Mouse (Mus musculus): Measurements from ENCODE around the gene Gm20388.

The Gm20388 gene

DNA sequence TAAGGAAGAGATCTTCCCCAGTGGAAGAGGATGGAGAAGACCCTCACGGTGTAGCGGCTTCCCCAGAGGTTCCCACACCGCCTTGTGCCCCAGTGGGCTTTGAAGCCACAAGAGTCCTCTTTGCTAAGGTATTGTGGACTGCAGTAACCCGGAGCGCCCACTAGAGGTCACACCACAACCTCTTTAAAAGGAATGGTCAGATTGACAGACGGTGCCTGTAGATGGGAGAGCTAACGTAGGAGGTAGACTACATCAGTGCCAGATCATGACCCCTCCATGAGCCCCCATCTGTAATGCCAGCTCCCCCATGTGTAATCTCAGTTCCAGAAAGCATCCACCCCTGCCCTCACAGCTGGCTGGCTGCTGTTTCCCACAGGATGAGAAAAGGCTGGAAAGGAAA, 1636.5 kb downstream of the Gm20388 start:
- peak; percentile 54 to 74 for DNase-seq (ENCODE audit: low spot score in 2 of 2)

DNA sequence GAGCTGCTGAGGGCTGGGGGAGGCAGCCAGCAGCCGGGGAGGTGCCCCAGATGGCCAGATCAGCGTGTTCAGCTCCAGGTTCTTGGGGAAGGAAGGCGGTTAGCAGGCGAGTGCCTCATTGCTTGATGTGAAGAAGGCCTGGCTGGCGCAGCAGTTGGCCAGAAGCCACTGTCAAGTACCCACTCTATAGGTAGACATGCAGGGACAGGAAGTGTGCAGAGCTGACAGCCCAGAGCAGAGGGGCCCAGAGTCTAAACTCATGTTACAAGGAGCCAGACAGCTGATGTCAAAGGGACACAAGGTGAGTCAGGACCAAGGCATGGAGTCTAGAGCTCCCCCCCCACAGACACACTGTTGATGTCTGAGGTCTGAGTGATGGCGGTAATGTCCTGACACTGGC, 1639.4 kb downstream of the Gm20388 start:
- no peak for DNase-seq (ENCODE audit: low spot score in 2 of 2)

DNA sequence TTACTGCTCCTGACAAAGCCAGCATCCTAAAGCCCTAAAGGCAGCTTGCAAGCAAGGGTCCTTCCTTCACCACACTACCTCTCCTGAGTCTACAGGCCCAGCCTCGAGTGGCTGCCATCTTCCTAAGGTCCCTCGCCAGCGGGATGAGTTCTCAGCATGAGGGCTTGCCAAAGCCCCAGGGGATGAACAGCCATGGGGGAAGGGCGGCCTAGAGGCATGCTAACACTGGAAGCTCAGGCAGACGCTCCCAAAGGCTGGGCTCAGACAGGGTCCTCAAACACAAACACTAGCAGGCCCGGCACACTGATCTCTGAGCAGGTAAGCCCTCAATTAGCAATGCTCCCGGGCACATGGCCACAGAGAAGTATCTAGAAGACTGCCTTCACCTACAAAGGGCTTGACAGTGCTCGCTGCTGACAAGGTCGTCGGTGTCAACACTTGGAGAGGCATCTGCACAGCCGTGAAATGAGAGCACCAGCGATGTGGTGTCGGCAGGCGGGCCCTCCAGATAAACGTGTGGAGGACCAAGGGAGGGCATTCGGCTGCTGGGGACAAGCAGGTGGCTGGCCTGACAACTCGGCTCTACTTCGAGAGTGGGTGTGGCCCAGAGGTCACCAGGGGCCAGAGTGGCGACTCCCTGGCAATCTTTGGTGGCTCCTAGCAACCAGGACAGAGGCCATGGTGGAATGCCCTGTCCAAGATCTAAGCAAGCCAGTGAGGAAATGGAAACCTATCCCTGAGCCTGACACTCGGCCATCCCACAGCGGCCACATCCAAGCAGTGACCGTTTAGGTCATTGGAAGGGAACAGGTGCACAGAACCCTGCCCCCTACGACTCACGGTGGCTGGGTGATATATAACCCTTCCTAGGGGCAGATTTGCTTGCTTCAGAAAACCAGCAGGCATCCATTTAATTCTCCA, 1640.7 kb downstream of the Gm20388 start:
- no peak for DNase-seq (ENCODE audit: low spot score in 2 of 2)

DNA sequence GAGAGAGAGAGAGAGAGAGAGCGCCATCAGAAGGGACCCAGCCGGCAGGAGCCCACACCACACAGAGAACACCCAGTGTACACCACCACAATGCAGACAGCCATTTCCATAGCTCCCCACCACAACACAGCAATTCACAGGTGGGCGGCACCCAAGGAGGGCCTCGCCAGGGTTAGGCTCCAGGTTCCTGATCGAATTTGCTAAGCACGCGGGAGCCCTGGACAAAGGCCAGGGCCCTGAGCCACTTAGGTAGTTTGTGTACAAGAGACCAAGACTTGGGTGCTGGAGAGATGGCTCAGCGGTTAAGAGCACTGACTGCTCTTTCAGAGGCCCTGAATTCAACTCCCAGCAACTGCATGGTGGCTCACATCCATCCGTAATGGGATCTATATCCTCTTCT, 1641.9 kb downstream of the Gm20388 start:
- no peak for DNase-seq (ENCODE audit: low spot score in 2 of 2)

GRCm38 (mm10) chr8:121553831-121554475, 1643.3 kb downstream of the Gm20388 start:
- DNase-seq (ENCODE audit: low spot score in 2 of 2): no peak

- DNase-seq (ENCODE audit: low spot score in 2 of 2): no peak
These were observed 1647.1 kb downstream of the Gm20388 start for GRCm38 (mm10) chr8:121557746-121558145.

GRCm38 (mm10) chr8:121558538-121558937, 1647.9 kb downstream of the Gm20388 start:
- DNase-seq (ENCODE audit: low spot score in 2 of 2): no peak

DNA sequence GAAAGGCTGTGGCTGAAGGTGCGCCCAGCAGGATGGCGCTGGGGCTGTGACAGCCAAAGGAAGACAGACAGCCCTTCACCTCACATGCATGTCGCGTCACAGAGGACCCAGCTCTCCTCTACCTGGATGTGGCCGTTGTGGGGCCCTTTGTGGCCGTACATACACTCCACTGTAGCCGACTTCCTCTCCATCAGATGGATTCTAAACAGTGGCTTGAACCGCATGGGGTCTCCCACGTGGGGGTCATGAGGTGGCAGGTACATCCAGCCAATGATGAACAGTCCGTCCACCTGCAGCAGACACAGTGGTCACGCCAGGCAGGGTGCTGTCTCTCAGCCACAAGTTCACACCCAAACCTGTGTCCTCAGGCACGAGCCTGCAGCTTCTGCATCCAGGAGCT, 1649.2 kb downstream of the Gm20388 start:
- no peak for DNase-seq (ENCODE audit: low spot score in 2 of 2)

GRCm38 (mm10) chr8:121560432-121561100, 1649.9 kb downstream of the Gm20388 start:
- DNase-seq (ENCODE audit: low spot score in 2 of 2): no peak

GRCm38 (mm10) chr8:121561636-121562345, 1651.2 kb downstream of the Gm20388 start:
- DNase-seq (ENCODE audit: low spot score in 2 of 2): no peak

DNA sequence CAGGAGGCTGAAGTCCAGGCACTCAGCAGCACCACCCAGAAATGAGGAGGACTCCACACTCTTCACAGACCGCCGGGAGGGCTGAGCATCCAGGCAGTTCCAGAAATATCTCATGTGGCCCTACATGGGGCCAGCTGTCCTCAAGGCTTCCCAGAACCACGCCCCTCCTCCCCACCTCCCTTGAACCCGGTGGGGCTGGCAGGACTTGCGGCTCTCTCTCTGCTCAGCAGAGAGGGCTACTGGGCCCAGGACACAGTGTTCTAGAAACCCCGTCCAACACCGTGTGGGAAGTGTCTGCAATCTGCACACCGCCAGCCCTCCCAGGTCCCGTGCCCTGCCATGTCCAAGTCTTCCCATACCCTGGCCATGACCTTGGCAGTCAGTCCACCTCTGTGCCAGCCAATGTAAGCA, 1652.3 kb downstream of the Gm20388 start:
- DNase-seq (ENCODE audit: low spot score in 2 of 2): no peak

DNA sequence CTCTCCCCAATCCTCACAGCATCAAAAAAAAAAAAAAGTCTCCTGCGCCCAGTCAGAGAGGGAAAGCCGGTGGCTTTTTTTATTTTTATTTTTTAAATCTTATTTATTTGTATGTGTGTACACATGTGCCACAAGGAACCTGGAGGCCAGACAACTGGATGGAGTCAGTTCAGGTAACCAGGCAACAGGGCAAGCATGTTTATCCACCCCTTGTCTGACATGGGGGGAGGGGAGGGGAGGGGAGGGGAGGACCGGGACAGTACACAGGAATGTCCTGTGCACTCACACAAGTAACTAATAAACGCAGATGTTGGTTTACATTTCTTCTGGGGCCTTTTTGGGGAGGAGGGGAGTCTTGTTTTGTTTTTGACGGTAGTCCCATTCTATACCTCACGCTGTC, 1653.1 kb downstream of the Gm20388 start:
- no peak for DNase-seq (ENCODE audit: low spot score in 2 of 2)

GRCm38 (mm10) chr8:121568321-121568720, 1657.7 kb downstream of the Gm20388 start:
- DNase-seq (ENCODE audit: low spot score in 2 of 2): no peak

- no peak for DNase-seq (ENCODE audit: low spot score in 2 of 2)
These were observed 1659.7 kb downstream of the Gm20388 start for GRCm38 (mm10) chr8:121570335-121570734.

GRCm38 (mm10) chr8:121570801-121571200, 1660.2 kb downstream of the Gm20388 start:
- no peak for DNase-seq (ENCODE audit: low spot score in 2 of 2)

GRCm38 (mm10) chr8:121572121-121572520, 1661.5 kb downstream of the Gm20388 start:
- no peak for DNase-seq (ENCODE audit: low spot score in 2 of 2)

DNA sequence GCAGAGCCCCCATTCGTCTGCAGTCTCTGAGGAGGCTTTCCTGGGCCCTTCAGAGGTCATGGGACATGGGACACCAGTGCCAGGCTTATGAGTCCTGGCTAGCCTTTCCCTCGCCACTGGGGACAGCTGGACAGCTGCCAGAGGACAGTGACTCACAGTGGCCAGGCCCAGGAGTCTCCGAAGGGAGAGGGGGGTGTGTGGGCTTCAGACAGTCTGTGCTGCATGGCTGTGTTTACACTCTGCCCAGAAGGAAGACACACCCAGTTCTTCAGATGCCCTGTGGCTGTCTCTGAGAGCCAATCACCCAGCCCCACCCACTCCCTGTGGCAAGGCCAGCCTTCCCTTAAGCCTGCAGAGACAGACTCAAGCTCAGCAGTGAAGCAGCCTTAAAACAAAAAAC, 1662.6 kb downstream of the Gm20388 start:
- no peak for DNase-seq (ENCODE audit: low spot score in 2 of 2)

DNA sequence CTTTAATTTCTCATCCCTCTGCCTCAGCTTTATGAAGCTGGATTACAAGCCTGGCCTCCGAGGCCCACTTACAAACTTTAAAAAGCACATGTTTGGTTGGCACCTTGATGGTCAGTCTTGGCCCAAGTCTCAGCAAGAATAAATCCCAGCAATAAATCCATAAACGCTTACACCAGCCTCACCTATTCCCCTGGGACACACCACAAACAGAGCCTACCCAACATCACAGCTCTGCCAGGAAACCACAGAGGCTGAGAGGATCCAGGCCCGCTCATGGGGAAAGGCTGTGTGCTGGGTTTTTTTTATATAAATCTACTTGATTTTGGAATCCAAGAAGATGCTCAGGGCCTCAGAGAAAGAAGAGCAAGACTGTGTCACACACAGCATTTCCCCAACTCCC, 1665.0 kb downstream of the Gm20388 start:
- DNase-seq (ENCODE audit: low spot score in 2 of 2): no peak

DNA sequence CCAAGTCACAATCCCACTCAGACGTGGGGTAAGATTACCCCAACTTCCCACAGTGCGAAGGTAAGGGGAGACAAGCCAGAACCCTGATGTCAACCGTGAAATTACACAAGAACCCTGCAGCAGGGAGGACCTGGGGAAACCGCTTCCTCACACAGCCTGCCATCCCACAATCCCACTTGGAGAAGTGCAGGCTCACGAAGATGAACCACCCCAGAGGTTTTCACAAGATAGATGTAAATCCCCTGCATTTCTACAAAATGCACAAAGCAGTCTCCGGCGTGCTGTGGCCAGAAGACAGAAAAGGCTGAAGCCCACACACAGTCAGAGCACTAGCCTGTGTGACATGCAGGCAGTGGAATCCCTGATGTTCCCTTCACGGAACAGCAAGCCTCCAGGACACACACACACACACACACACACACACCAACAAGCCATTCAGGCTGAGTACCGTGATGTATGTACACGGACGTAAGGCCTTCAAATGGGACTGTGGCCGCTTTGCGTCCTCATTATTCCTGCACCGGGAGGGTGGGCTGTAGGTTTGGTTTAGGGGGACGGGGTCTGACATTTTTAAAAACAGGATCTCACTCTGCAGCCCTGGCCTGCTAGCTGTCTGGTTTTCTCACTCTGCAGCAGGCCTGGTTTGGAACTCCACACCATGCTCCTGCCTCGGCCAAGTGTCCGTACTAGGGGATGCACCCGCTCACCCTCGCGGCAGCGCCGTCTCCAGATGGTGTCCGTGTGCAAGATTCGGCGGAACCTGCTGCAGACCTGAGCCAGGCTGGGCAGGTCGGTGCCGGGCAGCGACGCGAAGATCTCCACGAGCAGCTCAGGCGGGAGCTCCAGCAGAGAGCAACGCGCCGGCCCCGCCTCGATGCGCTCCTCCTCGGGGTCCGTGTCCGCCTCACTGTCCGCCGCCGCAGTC, 1667.4 kb downstream of the Gm20388 start:
- DNase-seq (ENCODE audit: low spot score in 2 of 2): no peak

DNA sequence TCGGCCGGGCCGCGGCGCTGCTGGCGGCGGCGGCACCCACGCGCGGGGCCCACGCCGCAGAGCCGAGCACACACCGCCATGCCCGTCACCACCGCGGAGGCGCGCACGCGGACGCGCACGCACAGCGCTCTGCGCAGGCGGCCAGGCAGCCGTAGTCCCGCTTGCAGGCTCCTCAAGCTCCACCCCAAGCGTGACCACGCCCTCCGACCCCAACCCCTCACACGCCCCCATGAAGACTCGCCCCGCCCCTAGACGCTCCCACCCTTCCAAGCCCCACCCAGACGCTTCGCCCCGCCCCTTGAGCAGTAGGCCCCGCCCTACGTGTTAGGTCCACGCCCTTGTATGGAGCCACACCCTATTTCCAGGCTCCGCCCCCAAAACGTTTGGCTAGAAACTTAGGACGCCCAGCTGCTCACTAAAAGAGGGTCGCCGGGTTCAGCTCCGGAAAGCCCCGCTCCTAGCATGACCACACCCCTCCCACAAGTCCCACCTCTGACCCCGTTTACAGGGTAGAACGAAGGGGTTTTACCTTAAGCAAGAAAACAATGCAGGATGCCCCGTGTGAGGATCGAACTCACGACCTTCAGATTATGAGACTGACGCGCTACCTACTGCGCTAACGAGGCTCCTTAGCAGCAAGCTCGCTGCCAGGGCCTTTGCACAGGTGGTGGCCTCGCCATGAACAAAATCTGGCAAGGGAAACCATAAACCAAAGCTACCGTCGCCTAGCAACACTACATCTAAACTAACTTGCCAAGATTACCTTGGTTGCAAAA, 1668.2 kb downstream of the Gm20388 start, which contains the start of gene Fbxo31:
Fbxo31 (minus strand) TSS at position 131 of the 776 bp plus-strand sequence.
- DNase-seq (ENCODE audit: low spot score in 2 of 2): peak; percentile 87 to 90
